Mouse (Mus musculus) liver, embryonic 16.5 days (tissue): Measurements from ENCODE around the gene Sema3a. TPM values are rescaled to one million over a fixed set of nuclear protein-coding genes. Genes with fewer than 3 reads are reported as not detected.

Source experiments
- ATAC-seq: fragments of 200-750 bp; cut with Nextera tagmentation; 2 replicates; pipeline ENCODE4 v1.8.0; 2017; ENCODE audit warnings: low read depth, mild to moderate bottlenecking, moderate number of reproducible peaks, moderate library complexity
- H3K27ac ChIP-seq: fragments of 300-500 bp; sonication (generic); 2 replicates; pipeline ENCODE4 v1.5.1; 2014; ENCODE audit warnings: mild to moderate bottlenecking, low read length
- H3K27me3 ChIP-seq: fragments of 300-500 bp; sonication (generic); 2 replicates; pipeline ENCODE4 v1.6.1; 2014; ENCODE audit warnings: low read depth, low read length, mixed read lengths; ENCODE audit not compliant: control insufficient read depth, insufficient read depth
- H3K36me3 ChIP-seq: fragments of 300-500 bp; sonication (generic); 2 replicates; pipeline ENCODE4 v1.6.1; 2014; ENCODE audit warnings: mild to moderate bottlenecking; ENCODE audit not compliant: control insufficient read depth, insufficient read depth
- H3K4me1 ChIP-seq: fragments of 300-500 bp; sonication (generic); 2 replicates; pipeline ENCODE4 v1.6.1; 2014; ENCODE audit warnings: low read depth, low read length, mixed read lengths; ENCODE audit not compliant: control insufficient read depth
- H3K4me2 ChIP-seq: fragments of 300-500 bp; sonication (generic); 2 replicates; pipeline ENCODE4 v1.6.1; 2014; ENCODE audit warnings: low read depth, low read length, mixed read lengths
- H3K4me3 ChIP-seq: fragments of 300-500 bp; sonication (generic); 2 replicates; pipeline ENCODE4 v1.5.1; 2014; ENCODE audit warnings: low read depth, mild to moderate bottlenecking, low read length
- H3K9ac ChIP-seq: fragments of 300-500 bp; sonication (generic); 2 replicates; pipeline ENCODE4 v1.6.1; 2014; ENCODE audit warnings: low read depth, low read length
- H3K9me3 ChIP-seq: fragments of 300-500 bp; sonication (generic); replicated peaks from 2 replicates; pipeline ENCODE4 v1.6.1; 2016; ENCODE audit warnings: low read length; ENCODE audit not compliant: control insufficient read depth
- WGBS: fragments of 180-500 bp; shearing (Covaris S2); extraction: QIAGEN DNeasy Blood & Tissue Kit; methylation state at CpG from one replicate; pipeline ENCODE4 v1.1.7; 2014; ENCODE audit not compliant: insufficient replicate concordance; 5-methylcytosine and 5-hydroxymethylcytosine counted together
- polyA plus RNA-seq: library from polyadenylated mRNA; unstranded; fragments of >200 nt; fragmentation: Nextera tagmentation; extraction: Ambion mirVana; gene quantifications from 2 replicates; pipeline ENCODE4 v1.2.1, GENCODE M21; 2015

The Sema3a gene
- polyA plus RNA-seq, 1 experiment from 2014 or later = 1.1 TPM

DNA sequence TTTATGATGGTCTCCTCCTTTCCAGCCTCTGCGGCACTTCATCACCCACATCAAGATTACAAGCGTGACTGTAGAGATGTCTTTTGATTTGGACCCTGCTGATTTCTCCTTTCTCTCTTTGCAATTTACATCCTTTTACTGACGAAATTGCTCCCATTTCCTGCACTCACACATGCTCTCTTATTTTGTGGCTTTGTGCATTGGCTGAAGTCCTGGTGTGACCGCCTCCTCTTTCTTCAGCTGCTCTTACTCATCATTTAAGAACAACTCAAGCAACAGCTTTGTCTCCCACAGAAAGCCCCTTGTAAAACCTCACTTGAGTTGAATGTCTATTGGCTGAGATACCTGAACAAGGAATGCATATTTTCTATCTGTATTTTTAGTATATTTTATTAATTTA is 259.5 kb downstream of the Sema3a start:
- H3K27ac ChIP-seq = no peak overlapping the region
- ATAC-seq = no peak
- no peaks in the 10 kb centered on the region for H3K9me3 ChIP-seq
- H3K36me3 ChIP-seq = no peaks in the 10 kb centered on the region
- no peak overlapping the region for H3K9ac ChIP-seq
- no peaks in the 10 kb centered on the region for H3K4me1 ChIP-seq
- H3K4me3 ChIP-seq = no peak overlapping the region
- H3K27me3 ChIP-seq = no peaks in the 10 kb centered on the region
- H3K4me2 ChIP-seq = no peak overlapping the region
- 60% methylated on average over 4 of the region's 4 CpGs for WGBS

DNA sequence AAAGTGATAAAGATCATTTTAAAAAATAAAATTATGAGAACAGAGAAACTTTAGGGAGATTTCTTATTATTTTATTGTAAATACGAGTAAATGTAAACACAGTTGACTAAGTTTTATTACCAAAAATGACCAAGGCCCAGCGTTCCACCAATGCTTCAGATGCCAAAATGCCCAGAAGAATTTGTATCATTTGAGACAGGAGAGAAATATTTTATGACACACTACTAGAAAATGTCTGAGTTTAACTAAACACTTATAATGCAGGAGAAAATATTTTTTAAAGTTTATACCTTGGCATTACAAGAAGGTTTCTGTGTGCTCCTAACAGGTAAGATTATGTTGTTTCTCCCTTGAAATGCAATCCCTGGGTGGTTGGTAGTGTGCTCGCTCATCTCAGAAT is 261.4 kb downstream of the Sema3a start:
- Histone ChIP-seq H3K27me3 (no peaks in the 10 kb centered on the region), H3K4me2 (no peak overlapping the region), H3K9me3 (no peaks in the 10 kb centered on the region), H3K4me3 (no peak overlapping the region), H3K4me1 (no peaks in the 10 kb centered on the region), H3K27ac (no peak overlapping the region), H3K36me3 (no peaks in the 10 kb centered on the region), H3K9ac (no peak overlapping the region)
- ATAC-seq = no peak
- 48% methylated on average over 3 of the region's 3 CpGs for WGBS

DNA sequence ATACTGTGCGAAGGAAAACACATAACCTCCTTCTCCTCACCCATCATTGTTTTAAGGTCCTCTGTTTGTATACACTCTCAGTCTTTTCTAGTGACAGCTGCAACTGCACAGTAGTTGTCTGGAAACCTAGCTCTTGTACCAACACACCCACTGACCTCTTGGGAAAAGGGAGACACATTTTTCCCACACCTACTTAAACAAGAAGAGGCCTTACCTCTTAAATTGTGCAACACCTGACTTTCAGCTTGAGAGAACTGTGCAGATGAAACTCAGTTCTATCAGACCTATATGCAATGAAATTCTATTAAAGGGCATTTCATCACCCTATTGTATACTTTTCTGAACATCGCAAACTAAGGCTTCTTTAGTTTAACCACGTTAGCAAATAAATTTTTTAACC is 262.5 kb downstream of the Sema3a start:
- WGBS = 63% methylated on average over 3 of the region's 3 CpGs
- H3K4me2 ChIP-seq = no peak overlapping the region

DNA sequence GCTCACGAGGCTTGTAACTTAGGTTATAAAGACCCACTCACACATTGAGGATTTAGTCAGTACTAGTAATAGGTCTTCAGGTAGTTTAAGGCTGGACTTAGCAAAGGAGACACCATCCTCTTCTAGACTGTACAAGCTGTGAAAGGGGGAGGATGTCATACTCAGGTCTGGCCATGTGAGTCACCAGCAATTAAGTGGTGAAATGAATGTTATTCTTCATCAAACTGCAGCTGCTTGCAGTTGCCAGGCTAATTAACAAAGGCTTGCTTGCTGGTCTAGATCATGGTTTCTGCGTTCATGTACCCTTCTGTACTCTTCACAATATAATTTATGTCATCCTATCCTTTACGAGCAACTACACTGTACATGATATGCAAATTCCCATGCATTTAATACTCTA is 264.8 kb downstream of the Sema3a start:
- Histone ChIP-seq H3K4me2 (no peak overlapping the region), H3K27ac (no peak overlapping the region), H3K36me3 (no peaks in the 10 kb centered on the region), H3K4me1 (no peaks in the 10 kb centered on the region), H3K4me3 (no peak overlapping the region), H3K9ac (no peak overlapping the region), H3K27me3 (no peaks in the 10 kb centered on the region), H3K9me3 (no peaks in the 10 kb centered on the region)
- WGBS = 53% methylated on average over 3 of the region's 3 CpGs
- ATAC-seq = no peak

More for the DNA sequence above, 262.5 kb downstream of the Sema3a start:
- Histone ChIP-seq H3K27me3 (no peaks in the 10 kb centered on the region), H3K9me3 (no peaks in the 10 kb centered on the region), H3K4me3 (no peak overlapping the region), H3K27ac (no peak overlapping the region), H3K36me3 (no peaks in the 10 kb centered on the region), H3K4me1 (no peaks in the 10 kb centered on the region), H3K9ac (no peak overlapping the region)
- ATAC-seq = no peak

DNA sequence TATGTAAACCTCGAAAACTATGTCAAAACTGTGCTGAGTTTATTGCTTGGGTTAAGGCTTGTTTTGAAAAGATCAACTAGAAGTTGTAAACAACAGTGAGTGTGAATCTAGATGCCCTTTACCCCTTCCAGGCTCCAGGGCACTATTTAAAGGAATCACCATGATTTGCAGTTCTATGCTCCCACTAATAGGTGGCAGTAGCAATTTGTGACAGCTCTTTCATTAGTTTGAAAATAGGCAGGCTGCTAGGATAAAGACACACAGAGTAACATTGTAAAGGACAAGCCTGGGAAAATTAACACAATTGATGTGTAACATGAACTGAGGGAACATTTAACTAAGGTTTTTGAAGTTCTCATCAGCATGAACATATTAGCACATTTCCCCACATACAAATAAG is 280.2 kb downstream of the Sema3a start:
- Histone ChIP-seq H3K36me3 (no peaks in the 10 kb centered on the region), H3K27ac (no peak overlapping the region), H3K9me3 (no peaks in the 10 kb centered on the region), H3K4me3 (no peak overlapping the region), H3K4me2 (no peak overlapping the region), H3K27me3 (no peaks in the 10 kb centered on the region), H3K4me1 (no peaks in the 10 kb centered on the region), H3K9ac (no peak overlapping the region)
- 9% methylated on average over 1 of the region's 1 CpGs for WGBS
- ATAC-seq = no peak

DNA sequence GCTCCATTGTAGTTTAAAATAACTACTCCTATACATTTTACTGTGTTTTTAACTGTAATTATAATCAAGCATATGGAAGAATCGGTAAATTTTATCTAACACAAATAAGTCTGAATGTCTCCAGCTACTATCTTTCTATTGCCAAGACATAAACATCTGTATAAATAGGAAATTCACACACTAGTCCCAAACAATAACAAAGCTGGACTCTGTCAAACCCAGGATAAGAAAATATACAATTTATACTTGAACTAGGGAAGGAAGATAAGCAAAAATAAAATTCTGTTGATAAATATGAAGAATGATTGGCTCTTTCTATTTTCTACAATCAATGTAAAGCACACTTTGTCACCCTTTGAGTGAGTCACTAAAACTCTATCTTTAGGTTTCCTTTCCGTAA is 280.9 kb downstream of the Sema3a start:
- no peaks in the 10 kb centered on the region for H3K36me3 ChIP-seq
- no peak overlapping the region for H3K4me2 ChIP-seq
- H3K9ac ChIP-seq = no peak overlapping the region
- no peaks in the 10 kb centered on the region for H3K4me1 ChIP-seq
- no peak overlapping the region for H3K27ac ChIP-seq
- H3K9me3 ChIP-seq = no peaks in the 10 kb centered on the region
- H3K27me3 ChIP-seq = no peaks in the 10 kb centered on the region
- WGBS = 58% methylated on average over 2 of the region's 2 CpGs
- no peak for ATAC-seq
- no peak overlapping the region for H3K4me3 ChIP-seq

DNA sequence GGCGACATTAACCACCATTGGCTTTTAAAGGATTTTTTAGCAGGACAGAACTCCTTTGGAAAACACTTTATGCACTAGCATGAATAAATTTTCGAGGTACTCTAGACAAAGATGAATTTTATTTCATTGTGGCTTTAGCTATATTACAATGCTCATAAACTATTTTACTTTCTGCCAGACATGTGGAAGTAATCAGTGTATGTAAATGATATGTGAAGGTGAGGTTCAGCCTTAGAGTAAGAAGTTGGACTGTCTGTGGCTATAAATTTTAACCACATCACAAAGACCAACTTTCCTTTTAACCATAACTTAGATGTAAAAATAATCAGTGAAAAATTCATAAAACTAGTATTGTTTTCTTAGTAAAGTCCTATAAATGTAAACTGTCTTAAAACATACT is 286.7 kb downstream of the Sema3a start:
- H3K27me3 ChIP-seq = no peaks in the 10 kb centered on the region
- no peak overlapping the region for H3K4me2 ChIP-seq
- WGBS = 45% methylated on average over 2 of the region's 2 CpGs
- H3K9me3 ChIP-seq = no peaks in the 10 kb centered on the region
- H3K9ac ChIP-seq = no peak overlapping the region
- no peak overlapping the region for H3K4me3 ChIP-seq
- ATAC-seq = no peak
- H3K27ac ChIP-seq = no peak overlapping the region
- no peaks in the 10 kb centered on the region for H3K4me1 ChIP-seq
- H3K36me3 ChIP-seq = no peaks in the 10 kb centered on the region

DNA sequence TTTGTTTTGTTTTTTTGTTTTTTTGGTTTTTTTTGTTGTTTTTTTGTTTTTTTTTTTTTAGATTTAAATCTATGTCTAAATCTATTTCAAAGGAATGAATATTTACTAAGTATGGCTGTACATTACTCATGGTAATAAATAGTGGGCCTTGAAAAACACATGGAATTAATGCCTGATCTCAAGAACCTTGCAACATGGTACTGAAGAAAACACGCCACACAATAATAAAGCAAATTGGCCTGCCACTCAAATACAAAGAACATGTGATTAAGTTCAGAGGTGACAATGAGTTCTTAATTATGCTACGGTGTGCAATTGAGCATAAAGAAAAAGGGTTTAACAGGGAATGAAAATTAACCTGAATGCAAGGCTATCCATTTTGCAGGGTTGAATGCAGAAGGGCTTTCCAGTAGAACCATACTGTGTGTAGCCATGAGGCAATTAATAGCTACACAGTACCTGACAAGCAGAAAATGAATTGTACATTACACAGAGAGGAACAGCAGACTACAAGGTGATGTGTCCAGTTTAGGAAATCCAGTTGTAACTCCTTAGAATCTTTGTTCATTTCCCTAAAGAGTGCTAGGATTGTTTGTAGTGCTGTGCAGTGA is 288.8 kb downstream of the Sema3a start:
- Histone ChIP-seq H3K4me2 (no peak overlapping the region), H3K27ac (no peak overlapping the region), H3K4me3 (no peak overlapping the region), H3K4me1 (no peaks in the 10 kb centered on the region), H3K9me3 (no peaks in the 10 kb centered on the region), H3K36me3 (no peaks in the 10 kb centered on the region), H3K9ac (no peak overlapping the region), H3K27me3 (no peaks in the 10 kb centered on the region)
- ATAC-seq = no peak
- WGBS = 65% methylated on average over 2 of the region's 2 CpGs

DNA sequence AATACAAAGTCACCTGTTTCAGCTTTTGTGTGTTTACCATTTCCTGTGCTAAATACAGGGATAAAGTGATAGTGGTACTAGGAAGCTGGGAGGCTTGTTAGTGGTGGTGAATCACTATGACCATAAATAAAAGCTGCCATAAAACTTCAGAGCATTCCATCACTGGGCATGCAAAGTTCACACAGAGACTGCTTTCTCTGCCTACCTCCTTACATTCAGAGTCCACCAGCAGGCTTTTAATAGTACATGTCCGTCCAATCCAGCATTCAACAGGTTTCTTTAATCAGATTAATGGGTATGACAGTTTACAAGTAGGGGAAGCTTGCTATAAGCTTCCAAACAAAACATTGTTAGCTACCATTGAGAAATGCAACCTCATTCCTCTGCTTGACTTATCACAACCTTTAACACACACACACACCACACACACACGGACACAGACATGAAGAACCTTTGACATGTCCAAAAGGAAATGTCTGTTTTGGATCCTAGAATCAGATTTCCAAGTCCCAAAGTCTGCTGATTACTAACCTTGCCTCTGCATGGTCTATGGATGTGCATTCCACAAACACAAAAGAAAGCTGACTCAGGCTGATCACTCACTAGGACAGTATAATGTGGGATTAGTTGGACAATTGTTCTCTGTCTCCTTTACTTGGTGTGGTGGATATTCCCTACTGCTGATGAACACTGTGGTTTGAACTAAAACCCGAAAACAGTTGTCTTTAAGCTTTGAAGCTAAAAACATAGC is 291.9 kb downstream of the Sema3a start:
- no peak for ATAC-seq
- Histone ChIP-seq H3K27ac (no peak overlapping the region), H3K36me3 (no peaks in the 10 kb centered on the region), H3K4me2 (no peak overlapping the region), H3K9me3 (no peaks in the 10 kb centered on the region), H3K9ac (no peak overlapping the region), H3K27me3 (no peaks in the 10 kb centered on the region), H3K4me1 (no peaks in the 10 kb centered on the region), H3K4me3 (no peak overlapping the region)
- 43% methylated on average over 3 of the region's 3 CpGs for WGBS
